Mouse (Mus musculus): ENCODE measurements around the gene Irf2bp2. TPM values are rescaled to one million over a fixed set of nuclear protein-coding genes. Genes with fewer than 3 reads are reported as not detected.

The Irf2bp2 gene
- total RNA-seq, 2 experiments from 2014 or later = 54.3 to 63.3 TPM

DNA sequence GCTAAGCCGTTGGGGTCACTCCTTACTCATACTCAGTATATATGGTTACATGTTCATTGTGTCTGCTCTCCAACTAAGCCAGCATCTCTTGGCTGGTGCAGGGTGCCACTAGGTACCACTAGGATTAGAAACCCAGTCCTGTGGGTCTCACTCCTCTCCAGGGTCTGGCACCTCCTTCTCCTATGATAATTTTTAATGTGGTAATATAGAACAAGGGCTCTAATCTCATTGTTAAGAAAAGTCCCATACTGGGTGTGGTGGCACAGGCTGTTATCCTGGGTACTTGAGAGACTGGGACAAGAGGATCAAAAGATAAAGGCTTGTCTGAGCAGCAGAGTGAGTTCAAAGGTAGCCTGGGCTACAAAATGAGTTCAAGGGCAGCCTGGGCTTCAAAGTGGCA, 47.3 kb downstream of the Irf2bp2 start:
- no peak for DNase-seq (ENCODE audit: low spot score in 2 of 2)
- intact Hi-C loops (cut with DNase I) = no loop called here

DNA sequence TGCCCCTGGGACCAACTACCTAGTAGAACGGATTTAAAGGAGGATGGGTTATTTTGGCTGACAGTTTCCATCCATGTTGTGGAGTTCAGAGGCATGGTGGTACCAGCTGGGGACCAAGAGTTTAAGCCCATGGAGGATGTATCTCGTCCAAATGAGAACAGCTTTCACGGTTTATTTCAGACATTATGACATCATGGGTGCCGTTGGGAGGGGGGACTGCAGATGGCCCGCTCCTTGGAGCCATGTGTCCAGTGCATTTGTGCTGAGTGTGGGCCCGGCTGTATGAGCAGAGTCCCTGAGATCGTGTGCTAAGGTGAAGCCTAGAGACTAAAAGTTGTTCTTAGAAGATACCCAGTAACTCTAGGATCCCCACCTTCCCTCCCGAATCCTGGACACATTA, 50.4 kb downstream of the Irf2bp2 start:
- intact Hi-C loops (cut with DNase I) = no loop called here
- DNase-seq (ENCODE audit: low spot score in 2 of 2) = no peak

DNA sequence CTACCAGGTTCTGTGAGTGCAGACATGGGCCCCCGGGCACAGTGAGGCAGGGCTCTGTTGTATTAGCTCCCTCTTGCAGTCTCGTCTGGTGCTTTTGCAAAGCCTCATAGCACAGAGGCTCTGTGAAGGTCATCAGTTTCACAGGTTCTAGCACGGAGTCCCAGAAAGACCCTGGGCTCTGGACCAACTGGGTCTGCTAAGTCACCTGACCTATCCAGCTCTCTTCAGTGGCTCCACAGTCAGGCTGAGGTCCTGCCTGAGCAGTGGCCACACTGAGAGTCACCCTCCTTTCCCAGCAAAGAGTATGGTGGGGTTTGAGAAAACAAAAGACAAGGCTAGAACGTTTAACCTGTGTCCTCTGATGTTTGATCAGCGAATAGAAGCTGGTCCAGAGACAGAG, 51.0 kb downstream of the Irf2bp2 start:
- no peak for DNase-seq (ENCODE audit: low spot score in 2 of 2)
- intact Hi-C loops (cut with DNase I) = no loop called here

DNA sequence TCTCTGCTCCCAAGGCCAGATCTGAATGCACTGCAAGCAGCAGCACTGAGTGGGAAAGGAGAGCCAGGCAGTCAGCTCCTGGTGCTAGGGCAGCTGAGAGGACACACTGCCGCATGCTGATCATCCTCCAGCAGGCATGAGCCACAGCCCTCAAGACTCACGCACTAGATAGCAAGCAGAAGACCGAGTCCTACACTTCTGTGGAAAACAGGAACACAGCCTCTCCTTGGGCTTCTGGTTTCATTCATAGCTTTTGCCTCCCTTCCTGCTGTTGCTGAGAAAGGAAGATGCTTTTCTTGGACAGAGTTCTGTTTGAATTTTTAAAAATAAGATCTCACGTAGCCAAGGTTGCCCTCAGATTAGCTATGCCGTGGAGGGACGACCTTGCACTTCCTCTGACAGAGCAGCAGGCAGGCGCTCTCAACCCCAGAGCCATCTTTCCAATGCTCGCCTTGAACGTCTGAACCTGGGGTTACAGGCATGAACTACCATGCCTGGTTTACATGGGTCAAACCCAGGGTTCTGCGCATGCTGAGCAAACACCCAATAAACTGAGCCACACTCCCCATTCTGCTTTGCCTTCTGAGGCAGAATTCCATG, 51.6 kb downstream of the Irf2bp2 start:
- intact Hi-C loops (cut with DNase I) = no loop called here
- DNase-seq (ENCODE audit: low spot score in 2 of 2) = peak; percentile 40 to 43

DNA sequence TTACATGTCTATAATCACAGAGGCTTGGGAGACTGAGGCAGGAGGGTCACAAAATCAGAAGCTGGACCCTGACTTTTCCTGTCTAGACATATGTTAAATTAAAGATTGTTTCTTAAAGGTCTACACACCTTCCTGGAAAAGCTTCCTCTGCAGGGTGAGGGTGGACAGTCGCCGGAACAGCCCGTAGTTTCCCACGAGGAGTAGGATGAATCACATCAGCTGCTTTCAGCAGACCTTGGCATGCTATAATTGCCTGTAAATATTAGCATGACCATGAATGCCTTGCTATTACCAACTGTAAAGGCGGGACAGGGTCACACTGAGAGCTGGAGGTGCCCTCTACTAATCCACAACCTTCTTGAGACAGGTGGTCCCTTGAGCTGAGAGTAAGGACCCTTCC, 53.5 kb downstream of the Irf2bp2 start:
- intact Hi-C loops (cut with DNase I) = no loop called here
- no peak for DNase-seq (ENCODE audit: low spot score in 2 of 2)

DNA sequence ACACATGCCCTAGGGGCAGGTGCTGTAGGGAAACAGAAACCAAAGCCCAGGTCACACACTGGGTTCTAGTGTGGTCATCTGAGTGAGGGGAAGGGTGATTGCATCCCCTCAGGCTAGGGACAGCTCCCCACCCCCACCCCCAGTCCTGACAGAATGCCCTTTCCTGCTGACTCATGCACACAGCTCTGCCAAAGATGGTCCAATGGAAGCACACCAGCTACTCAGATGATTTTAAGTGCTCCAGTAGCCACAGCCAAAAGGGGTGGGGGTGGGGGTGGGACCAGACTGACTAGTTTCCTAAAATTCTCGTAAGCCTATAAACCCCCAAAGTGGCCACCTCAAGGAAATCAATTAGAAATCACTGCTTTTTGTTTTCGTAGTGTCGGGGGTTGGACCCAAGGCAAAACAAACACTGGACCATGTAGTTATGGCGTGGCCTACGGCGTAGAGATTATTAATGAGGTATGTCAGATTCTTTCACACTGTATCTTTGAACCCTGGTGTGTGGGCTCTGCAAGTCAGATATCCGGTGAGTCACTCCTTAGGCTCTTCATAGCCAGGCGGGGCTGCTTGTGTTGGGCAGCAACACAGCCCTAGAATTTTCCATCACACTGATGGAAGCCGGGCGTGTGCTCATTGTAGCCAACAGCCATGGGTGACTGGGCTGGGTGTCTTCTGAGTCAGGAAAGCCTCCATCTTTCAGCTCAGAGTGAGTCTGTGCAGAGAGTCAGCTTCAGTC, 54.3 kb downstream of the Irf2bp2 start:
- DNase-seq (ENCODE audit: low spot score in 2 of 2) = no peak
- intact Hi-C loops (cut with DNase I) = loop anchor here (2.0 kb wide), 1 partner anchor 17 kb away; no protein-coding TSS in a partner anchor

DNA sequence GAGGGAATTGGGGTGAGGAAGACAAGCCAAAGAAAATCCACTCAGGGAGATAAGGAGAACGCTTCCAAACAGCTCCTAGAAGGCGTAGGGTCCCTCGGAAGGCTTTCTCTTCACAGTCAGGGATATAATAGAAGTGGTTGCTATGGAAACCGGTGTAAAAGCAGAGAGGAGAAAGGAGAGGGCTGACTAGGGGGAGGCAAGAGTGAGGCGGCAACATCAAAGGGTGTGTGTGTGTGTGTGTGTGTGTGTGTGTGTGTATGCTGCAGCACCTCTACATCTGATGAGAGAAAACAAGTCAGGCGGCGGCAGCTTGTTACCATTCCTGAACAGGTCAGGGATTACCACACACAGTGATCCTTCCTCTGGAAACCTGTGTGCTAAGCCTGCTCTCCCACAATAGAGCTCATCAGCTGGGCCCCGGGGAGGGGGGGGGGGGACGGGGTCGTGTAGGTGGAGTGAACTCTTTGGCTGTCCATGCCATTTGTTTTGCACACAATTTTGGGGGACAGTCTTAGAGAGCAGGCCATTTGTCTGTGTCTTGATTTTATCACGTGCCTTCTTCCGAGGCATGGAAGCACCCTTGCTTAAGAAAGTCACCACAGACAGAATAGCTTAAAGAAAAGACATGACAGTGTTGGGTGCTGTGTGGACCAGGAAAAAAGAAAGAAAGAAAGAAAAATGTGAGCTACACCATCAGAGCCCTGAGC, 55.0 kb downstream of the Irf2bp2 start:
- peak; percentile 52 to 60 for DNase-seq (ENCODE audit: low spot score in 2 of 2)
- intact Hi-C loops (cut with DNase I) = loop anchor here (2.0 kb wide), 1 partner anchor 16 kb away; no protein-coding TSS in a partner anchor

Other genes with a start within 250 kb of the Irf2bp2 start
- gene Coa6, start 171.5 kb downstream of the Irf2bp2 start, total RNA-seq (2021) = 10 to 100 TPM; 25.9 to 26.0 TPM
- gene Tarbp1, start 118.9 kb downstream of the Irf2bp2 start, total RNA-seq (2021) = 1 to 10 TPM; 3.1 to 4.4 TPM

All from left cerebral cortex, postnatal 36 days (tissue).